Comparison of ENCODE assay signal across 20 mouse cellular contexts in the genomic region with DNA sequence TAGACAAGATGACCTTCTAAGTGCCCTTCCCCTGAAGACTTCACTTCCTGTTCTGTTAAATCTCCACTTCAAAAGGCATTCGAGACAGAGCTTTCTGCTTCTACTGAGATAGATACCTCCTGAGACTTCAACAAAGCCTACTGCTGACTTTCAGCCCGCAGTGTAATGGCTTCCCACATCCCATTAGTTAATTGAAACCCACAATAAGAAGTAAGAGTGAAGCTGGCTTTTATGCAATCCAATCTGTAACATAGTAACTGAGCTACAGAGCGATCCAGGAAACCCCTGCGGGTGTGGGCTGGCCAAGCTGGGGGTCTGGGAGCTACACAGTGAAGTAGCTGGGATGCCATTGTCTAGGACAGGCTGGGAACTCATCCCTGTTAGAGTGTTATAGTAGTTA. TPM values are rescaled to one million over a fixed set of nuclear protein-coding genes. Genes with fewer than 3 reads are reported as not detected.
DNase-seq lines count a peak whose midpoint lies in the region; ATAC-seq and TF ChIP-seq lines count a peak whose summit lies in the region.
"Had no signal": no experiment of that assay in that cellular context is flagged by ENCODE, and none has a peak within 500 bp of the region (broad histone marks: within the 10 kb centered on the region; RNA-seq: fewer than 3 reads in every experiment).

No protein-coding gene starts in this region.

- no peak for ATAC-seq in midbrain, embryonic 14.5 days (ENCODE audit: low FRiP score, low TSS enrichment)
- no peak for ATAC-seq in midbrain, embryonic 15.5 days (replicated peaks)
- ATAC-seq: CD4-positive, CD25-positive, alpha-beta regulatory T cell, adult 4 months; forebrain, embryonic 16.5 days had no signal

- TF ChIP-seq EP300 in heart, adult 2 months (IDR thresholded peaks at IDR 0.05; ENCODE audit: insufficient read depth, low read depth, low read length), result no peak

- H3K9me3 ChIP-seq in midbrain, embryonic 14.5 days (ENCODE audit: control insufficient read depth, low read length), result no peaks in the 10 kb centered on the region
- no peaks in the 10 kb centered on the region for H3K9me3 ChIP-seq in midbrain, embryonic 15.5 days
- peaks cover 6% of the 10 kb centered on the region; the same call in 1 of the 2 replicates for H3K9me3 ChIP-seq in E14TG2a.4 (ENCODE audit: low read length)
- H3K9me3 ChIP-seq: embryonic facial prominence, embryonic 12.5 days; hindbrain, embryonic 15.5 days had no signal

- no peaks in the 10 kb centered on the region for H3K79me2 ChIP-seq in heart, adult 2 months (replicated peaks; ENCODE audit: control insufficient read depth, insufficient read depth, low read length)

- no peak for TF ChIP-seq CTCF in E14TG2a.4 (conservative IDR thresholded peaks at IDR 0.05; ENCODE audit: low read length)
- no peak for TF ChIP-seq CTCF in brain, embryonic 14.5 days (IDR thresholded peaks at IDR 0.05; ENCODE audit: borderline replicate concordance, extremely low read depth, insufficient read depth, insufficient read length)
- no peak for TF ChIP-seq CTCF in heart, adult 2 months (IDR thresholded peaks at IDR 0.05)

- 0 out of 2 replicates have a peak, but pooled peaks cover 5% of the 10 kb centered on the region for H3K4me1 ChIP-seq in midbrain, embryonic 14.5 days (ENCODE audit: control insufficient read depth, insufficient read depth, low read length)
- H3K4me1 ChIP-seq in midbrain, embryonic 15.5 days, result no peaks in the 10 kb centered on the region
- peaks cover 26% of the 10 kb centered on the region for H3K4me1 ChIP-seq in E14TG2a.4 (replicated peaks; ENCODE audit: low read depth, low read length)
- H3K4me1 ChIP-seq in heart, adult 2 months (ENCODE audit: control insufficient read depth, insufficient read depth, low read length), result no peaks in the 10 kb centered on the region
- H3K4me1 ChIP-seq: embryonic facial prominence, embryonic 12.5 days; heart, embryonic 13.5 days; hindbrain, embryonic 15.5 days had no signal

- no peak overlapping the region for H3K4me2 ChIP-seq in midbrain, embryonic 14.5 days (ENCODE audit: low read length)
- no peak overlapping the region for H3K4me2 ChIP-seq in midbrain, embryonic 15.5 days
- H3K4me2 ChIP-seq: embryonic facial prominence, embryonic 12.5 days; heart, embryonic 13.5 days; hindbrain, embryonic 15.5 days had no signal

- intact Hi-C loops in heart, adult 2 months (cut with DNase I), result no loop called here

- DNase-seq in midbrain, embryonic 14.5 days, result peak; percentile 15
- peak; percentile 85 for DNase-seq in ES-CJ7 (ENCODE audit: low read depth, low spot score)
- DNase-seq in brain, embryonic 14.5 days (ENCODE audit: low read depth), result peak; percentile 25
- DNase-seq in heart, adult 2 months, result no peak
- DNase-seq: adrenal gland, postnatal 10 days; cerebellum, adult 11-12 months; cerebellum, adult 9-10 months; cerebellum, postnatal 25 days; gastrocnemius, postnatal 14 days; heart, postnatal 36 days had no signal

- no peaks in the 10 kb centered on the region for H3K27me3 ChIP-seq in midbrain, embryonic 14.5 days (ENCODE audit: control insufficient read depth, insufficient read depth, low read length)
- H3K27me3 ChIP-seq in midbrain, embryonic 15.5 days (replicated peaks), result no peaks in the 10 kb centered on the region
- H3K27me3 ChIP-seq in E14TG2a.4 (ENCODE audit: insufficient read depth, low read length), result peaks cover 15% of the 10 kb centered on the region; the same call in 1 of the 2 replicates
- H3K27me3 ChIP-seq in heart, adult 2 months (ENCODE audit: control insufficient read depth, insufficient read depth, low read length), result no peaks in the 10 kb centered on the region
- H3K27me3 ChIP-seq: embryonic facial prominence, embryonic 12.5 days; heart, embryonic 13.5 days; hindbrain, embryonic 15.5 days had no signal

- no peak overlapping the region for H3K4me3 ChIP-seq in midbrain, embryonic 14.5 days (replicated peaks; ENCODE audit: low read depth, low read length)
- no peak overlapping the region for H3K4me3 ChIP-seq in midbrain, embryonic 15.5 days
- H3K4me3 ChIP-seq in E14TG2a.4 (replicated peaks; ENCODE audit: low read length), result 0 out of 2 replicates have a peak overlapping the region, but pooled peaks have one; percentile 26
- no peak overlapping the region for H3K4me3 ChIP-seq in heart, adult 2 months
- H3K4me3 ChIP-seq: embryonic facial prominence, embryonic 12.5 days; heart, embryonic 13.5 days; hindbrain, embryonic 15.5 days had no signal

- no peak overlapping the region for H3K27ac ChIP-seq in midbrain, embryonic 14.5 days (replicated peaks; ENCODE audit: low read depth, low read length)
- H3K27ac ChIP-seq in midbrain, embryonic 15.5 days, result no peak overlapping the region
- no peak overlapping the region for H3K27ac ChIP-seq in heart, adult 2 months
- H3K27ac ChIP-seq: embryonic facial prominence, embryonic 12.5 days; heart, embryonic 13.5 days; hindbrain, embryonic 15.5 days had no signal

- no peaks in the 10 kb centered on the region for H3K36me3 ChIP-seq in midbrain, embryonic 14.5 days (ENCODE audit: control insufficient read depth, insufficient read depth, low read length)
- no peaks in the 10 kb centered on the region for H3K36me3 ChIP-seq in midbrain, embryonic 15.5 days (replicated peaks)
- no peaks in the 10 kb centered on the region for H3K36me3 ChIP-seq in E14TG2a.4 (ENCODE audit: insufficient read depth, low read length)
- no peaks in the 10 kb centered on the region for H3K36me3 ChIP-seq in heart, adult 2 months (ENCODE audit: control insufficient read depth, insufficient read depth, low read length)
- H3K36me3 ChIP-seq: embryonic facial prominence, embryonic 12.5 days; heart, embryonic 13.5 days; hindbrain, embryonic 15.5 days had no signal

- no peak for TF ChIP-seq POLR2A in brain, embryonic 14.5 days (IDR thresholded peaks at IDR 0.05; ENCODE audit: borderline replicate concordance, extremely low read depth, insufficient read depth, insufficient read length, poor library complexity, severe bottlenecking)
- TF ChIP-seq POLR2A in heart, adult 2 months (IDR thresholded peaks at IDR 0.05; ENCODE audit: insufficient read depth, low read depth, low read length), result no peak

- WGBS in midbrain, embryonic 14.5 days, result 50% methylated on average over 4 of the region's 4 CpGs
- WGBS in midbrain, embryonic 15.5 days, result 40% methylated on average over 4 of the region's 4 CpGs
- WGBS in heart, adult 2 months, result 36% methylated on average over 4 of the region's 4 CpGs

- no peak overlapping the region for H3K9ac ChIP-seq in midbrain, embryonic 14.5 days (replicated peaks; ENCODE audit: low read length)
- no peak overlapping the region for H3K9ac ChIP-seq in midbrain, embryonic 15.5 days
- no peak overlapping the region for H3K9ac ChIP-seq in heart, adult 2 months (ENCODE audit: low read depth, low read length)
- H3K9ac ChIP-seq: embryonic facial prominence, embryonic 12.5 days; heart, embryonic 13.5 days; hindbrain, embryonic 15.5 days had no signal

RNA-seq across cellular contexts. Expression of a gene that starts 46.7 kb away (rescaled TPM):
- polyA plus RNA-seq in midbrain, embryonic 14.5 days (2014; fragmentation: Nextera tagmentation; extraction: Ambion mirVana), result 1.1 TPM in 2 replicates
- polyA plus RNA-seq in midbrain, embryonic 15.5 days (2015; fragmentation: Nextera tagmentation; extraction: Ambion mirVana), result 1.7 and 2.0 TPM in 2 replicates
- polyA plus RNA-seq in brain, embryonic 14.5 days (2012; rRNA removed), result 0.67 and 1.8 TPM in 2 replicates
- total RNA-seq in heart, adult 2 months (2021), result not detected
- not detected in 2 replicates for polyA plus RNA-seq in heart, adult 2 months (2012; rRNA removed)
- total RNA-seq: heart, adult 8-10 months; heart, postnatal 36 days had no signal
- polyA plus RNA-seq: CD4-positive, CD25-positive, alpha-beta regulatory T cell, adult 4 months; forebrain, embryonic 11.5 days; heart, postnatal 0 days had no signal

Comparison
In these comparisons a context has a peak if more than half of its experiments do, and no peak if none do; other contexts are left out.
1. DNase-seq: peak in midbrain, embryonic 14.5 days (single experiment), ES-CJ7 (single experiment) and brain, embryonic 14.5 days (single experiment); none in heart, adult 2 months (0 of 2).